Mouse (Mus musculus) adrenal gland, adult 2 months (tissue): ENCODE measurements around the gene Gm9. TPM values are rescaled to one million over a fixed set of nuclear protein-coding genes. Genes with fewer than 3 reads are reported as not detected.
"Not testable (repeated sequence)": the region's sequence is repeated elsewhere in the genome, so short reads cannot be mapped to it uniquely, and the experiment has no call there.

Experiments used
- DNase-seq: peaks from one replicate; pipeline ENCODE4 v3.0.0; 2021
- long read RNA-seq: library from polyadenylated mRNA; stranded (forward); transcript quantifications from one replicate; pipeline ENCODE4 v2.0.0, GENCODE M21; 2021
- polyA plus RNA-seq: library from polyadenylated mRNA; depleted of rRNA; stranded (reverse); fragments of >200 nt; gene quantifications from 2 replicates; pipeline ENCODE4 v1.2.3, GENCODE M21; 2012; rRNA removed
- total RNA-seq, 2 experiments: library from RNA; stranded (reverse); gene quantifications; 2 replicates each; pipeline ENCODE4 v1.2.3; 2021

Gene Gm9
- not detected for total RNA-seq
- not detected in 2 replicates for polyA plus RNA-seq
- long read RNA-seq: 0 reads

- no peak for DNase-seq
Measured at GRCm38 (mm10) chrX:37210941-37211340, at the start of gene Gm9. Gene Gm9, minus strand, starts transcription at chrX:37211041.

DNA sequence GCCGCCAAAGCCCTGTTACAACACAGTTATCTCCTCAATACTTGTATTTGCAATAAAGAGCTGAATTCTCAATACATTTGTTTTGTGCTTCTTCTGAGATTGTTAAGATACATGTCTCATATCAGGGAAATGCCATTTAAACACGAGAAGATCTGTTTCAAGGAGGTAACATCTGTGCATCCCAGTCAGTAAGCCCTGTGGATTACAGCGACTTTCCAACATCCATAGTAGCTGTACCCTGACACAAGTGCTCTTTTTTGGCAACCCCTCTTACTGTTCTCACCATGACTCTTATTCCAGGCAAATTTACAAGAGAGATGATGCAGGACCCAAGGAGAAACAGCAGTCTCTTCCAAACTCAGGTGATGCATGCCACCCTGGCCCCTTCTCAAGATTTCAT, 38.8 kb upstream of the Gm9 start, which contains the start of gene Rhox3a:
Gene Rhox3a (plus strand): TSS at position 301 of the 400 bp plus-strand sequence.
- DNase-seq: not testable (repeated sequence)

GRCm38 (mm10) chrX:37244676-37245075, 33.8 kb upstream of the Gm9 start, which contains the start of gene Rhox2a:
Gene Rhox2a, plus strand, starts transcription at chrX:37244976.
- DNase-seq: not testable (repeated sequence)

- not testable (repeated sequence) for DNase-seq
Measured at GRCm38 (mm10) chrX:37222158-37222557, 11.3 kb upstream of the Gm9 start, which contains the start of gene Rhox1. Gene Rhox1, minus strand, starts transcription at chrX:37222258.

DNA sequence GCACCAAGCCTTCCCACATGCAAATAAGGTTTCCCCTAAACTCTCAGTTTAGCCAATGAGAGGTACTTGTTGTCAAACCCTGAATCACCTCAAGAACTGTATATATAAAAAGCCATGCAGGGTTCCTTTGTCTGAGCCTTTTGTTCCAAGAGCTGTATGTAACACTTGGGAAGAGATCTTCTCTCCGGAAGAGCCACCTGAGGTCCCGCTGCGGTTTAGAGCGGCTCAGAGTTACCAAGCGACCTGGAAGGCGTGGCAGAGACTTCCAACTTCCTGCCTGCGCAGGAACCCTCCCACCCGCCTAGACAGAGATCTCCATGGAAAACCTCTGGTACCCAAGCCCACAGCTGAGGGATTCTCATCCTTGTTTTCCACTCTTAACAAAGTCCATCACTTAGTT, 12.2 kb downstream of the Gm9 start:
- DNase-seq: no peak

- peak; percentile 10 for DNase-seq
Measured at GRCm38 (mm10) chrX:37191744-37192379, 19.0 kb downstream of the Gm9 start.

- peak; percentile 91 for DNase-seq
Measured at GRCm38 (mm10) chrX:37191105-37191743, 19.6 kb downstream of the Gm9 start, which contains the start of the genes Ndufa1 and Rnf113a1. Gene Ndufa1, minus strand, starts transcription at chrX:37191163. Gene Rnf113a1, plus strand, starts transcription at chrX:37191245.

DNA sequence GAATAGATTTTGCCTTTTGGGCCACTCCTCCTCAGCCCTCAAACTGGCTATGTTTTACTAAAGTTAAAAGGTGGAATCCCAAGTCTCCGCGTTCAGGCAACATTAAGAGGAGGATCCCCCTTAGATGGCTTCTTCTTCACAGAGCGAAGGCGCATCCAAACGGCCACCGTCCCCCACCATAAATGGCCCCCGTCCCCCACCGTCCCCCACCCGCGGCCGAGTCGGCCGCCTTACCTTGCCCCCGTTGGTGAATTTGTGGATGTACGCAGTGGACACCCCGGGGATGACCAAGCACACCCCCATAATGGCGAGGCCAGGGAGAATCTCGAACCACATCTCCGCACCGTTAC, 20.1 kb downstream of the Gm9 start:
- no peak for DNase-seq

DNA sequence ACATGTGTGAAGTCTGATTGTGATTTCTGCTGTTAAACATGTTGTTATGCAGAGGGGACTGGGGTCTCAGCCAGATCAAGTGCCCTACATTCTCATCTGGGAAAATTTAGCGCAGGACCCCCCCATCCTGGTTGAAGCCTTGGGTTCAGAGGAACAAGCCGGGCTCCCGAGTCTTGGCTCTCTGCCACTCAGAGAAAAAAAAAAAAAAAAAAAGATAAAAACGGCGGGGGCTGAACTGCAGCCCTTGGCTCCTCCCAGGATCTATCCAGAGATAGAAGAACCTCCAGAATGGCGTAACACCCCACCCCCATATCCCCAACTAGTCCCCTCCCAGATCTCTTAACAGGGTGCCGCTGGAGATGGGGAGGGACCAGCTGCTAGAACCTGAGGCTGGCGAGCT, 26.4 kb downstream of the Gm9 start:
- not testable (repeated sequence) for DNase-seq

DNA sequence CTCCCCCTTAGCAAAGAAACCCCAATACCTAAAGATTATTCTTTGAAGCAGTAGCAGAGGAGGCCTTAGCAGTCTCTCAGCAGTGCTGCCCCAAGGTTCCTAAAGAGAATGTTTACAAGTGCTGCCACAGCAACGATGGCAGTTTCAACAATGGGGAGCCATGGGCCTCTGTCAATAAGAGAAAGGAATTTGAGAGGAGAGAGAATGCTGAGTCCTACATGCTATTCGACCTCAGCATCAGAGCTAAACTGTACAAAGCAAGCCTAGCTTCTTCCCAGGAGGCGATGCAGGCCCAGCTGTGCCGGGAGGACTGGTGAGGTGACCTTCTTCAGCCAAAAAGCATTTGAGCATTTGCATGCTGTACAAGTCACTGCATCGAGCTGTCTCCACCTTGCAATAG, 42.1 kb downstream of the Gm9 start, which contains the start of gene Akap14:
Gene Akap14 (minus strand): TSS at position 101 of the 400 bp plus-strand sequence.
- no peak for DNase-seq

- DNase-seq: peak; percentile 38
Measured at GRCm38 (mm10) chrX:37167085-37167484, 43.8 kb downstream of the Gm9 start.

GRCm38 (mm10) chrX:37163115-37163514, 47.7 kb downstream of the Gm9 start:
- no peak for DNase-seq

DNA sequence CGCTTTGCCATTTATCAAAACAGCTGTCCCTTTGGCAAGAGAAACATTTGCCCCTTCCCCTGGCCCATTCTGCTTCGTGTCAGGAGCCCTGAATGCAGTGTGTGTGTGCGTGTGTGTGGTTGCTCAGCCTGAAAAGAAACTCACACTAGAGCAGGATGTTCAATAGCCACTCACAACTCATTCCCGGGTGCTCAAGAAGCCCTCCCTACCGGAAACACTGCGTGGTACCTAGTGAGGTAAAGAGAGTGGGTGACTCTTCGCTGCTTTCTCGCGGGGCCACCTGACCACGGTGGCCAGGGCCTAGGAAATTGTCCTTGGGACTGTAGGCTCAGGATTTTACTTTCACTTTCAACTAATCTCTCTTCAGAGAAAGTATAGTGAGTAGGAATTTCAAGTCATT, 49.7 kb downstream of the Gm9 start:
- peak; percentile 11 for DNase-seq

Other genes starting within 250 kb of the Gm9 start
- 10 to 100 TPM; 16.7 to 24.9 TPM for gene Sept6, start 219.2 kb downstream of the Gm9 start, total RNA-seq
- gene Sept6, start 219.2 kb downstream of the Gm9 start, polyA plus RNA-seq: 8.6 and 8.8 TPM in 2 replicates
- 1 to 10 TPM in 1 of 2 experiments, under 1 TPM in 1; 0.17 to 1.8 TPM for gene Sowahd, start 162.2 kb downstream of the Gm9 start, total RNA-seq
- 0.13 and 0.46 TPM in 2 replicates for gene Sowahd, start 162.2 kb downstream of the Gm9 start, polyA plus RNA-seq
- 100 to 1,000 TPM; 544 to 632 TPM for gene Rpl39, start 125.6 kb downstream of the Gm9 start, total RNA-seq
- 3.7 and 4.4 TPM in 2 replicates for gene Rpl39, start 125.6 kb downstream of the Gm9 start, polyA plus RNA-seq
- gene Upf3b, start 100.7 kb downstream of the Gm9 start, total RNA-seq: 10 to 100 TPM; 14.6 to 15.2 TPM
- gene Upf3b, start 100.7 kb downstream of the Gm9 start, polyA plus RNA-seq: 0.67 and 0.71 TPM in 2 replicates
- 10 to 100 TPM; 14.8 to 15.4 TPM for gene Nkap, start 84.2 kb downstream of the Gm9 start, total RNA-seq
- 2.4 and 3.3 TPM in 2 replicates for gene Nkap, start 84.2 kb downstream of the Gm9 start, polyA plus RNA-seq
- not detected for gene Akap14, start 42.2 kb downstream of the Gm9 start, total RNA-seq
- gene Akap14, start 42.2 kb downstream of the Gm9 start, polyA plus RNA-seq: not detected in 2 replicates
- gene Ndufa1, start 19.9 kb downstream of the Gm9 start, total RNA-seq: 100 to 1,000 TPM; 364 to 574 TPM
- 83.7 and 84.5 TPM in 2 replicates for gene Ndufa1, start 19.9 kb downstream of the Gm9 start, polyA plus RNA-seq
- 1 to 10 TPM; 3.1 to 5.3 TPM for gene Rnf113a1, start 19.8 kb downstream of the Gm9 start, total RNA-seq
- 1.4 and 1.8 TPM in 2 replicates for gene Rnf113a1, start 19.8 kb downstream of the Gm9 start, polyA plus RNA-seq
- gene Rhox1, start 11.2 kb upstream of the Gm9 start, total RNA-seq: not detected
- gene Rhox1, start 11.2 kb upstream of the Gm9 start, polyA plus RNA-seq: not detected in 2 replicates
- gene Rhox2a, start 33.9 kb upstream of the Gm9 start, total RNA-seq: not detected
- not detected in 2 replicates for gene Rhox2a, start 33.9 kb upstream of the Gm9 start, polyA plus RNA-seq
- gene Rhox3a, start 38.9 kb upstream of the Gm9 start, total RNA-seq: not detected
- not detected in 2 replicates for gene Rhox3a, start 38.9 kb upstream of the Gm9 start, polyA plus RNA-seq
- gene Rhox4a, start 54.3 kb upstream of the Gm9 start, total RNA-seq: not detected
- not detected in 2 replicates for gene Rhox4a, start 54.3 kb upstream of the Gm9 start, polyA plus RNA-seq
- gene Rhox3a2, start 169.0 kb upstream of the Gm9 start, total RNA-seq: not detected
- not detected in 2 replicates for gene Rhox3a2, start 169.0 kb upstream of the Gm9 start, polyA plus RNA-seq
- gene Rhox4a2, start 179.8 kb upstream of the Gm9 start, total RNA-seq: not detected
- gene Rhox4a2, start 179.8 kb upstream of the Gm9 start, polyA plus RNA-seq: not detected in 2 replicates
- gene Rhox2b, start 201.0 kb upstream of the Gm9 start, total RNA-seq: not detected
- not detected in 2 replicates for gene Rhox2b, start 201.0 kb upstream of the Gm9 start, polyA plus RNA-seq
- gene Rhox4b, start 221.5 kb upstream of the Gm9 start, total RNA-seq: not detected
- not detected in 2 replicates for gene Rhox4b, start 221.5 kb upstream of the Gm9 start, polyA plus RNA-seq
- gene Rhox2c, start 242.6 kb upstream of the Gm9 start, total RNA-seq: not detected
- gene Rhox2c, start 242.6 kb upstream of the Gm9 start, polyA plus RNA-seq: not detected in 2 replicates
- gene Rhox3c, start 247.5 kb upstream of the Gm9 start, total RNA-seq: not detected
- gene Rhox3c, start 247.5 kb upstream of the Gm9 start, polyA plus RNA-seq: not detected in 2 replicates